Mouse (Mus musculus): ENCODE measurements at regions not wholly inside any gene's neighbourhood (a gene's known extent, or its start where the extent isn't known, plus 50 kb on each side); places are given as distances from the start of the nearest gene placed in this dataset.

DNA sequence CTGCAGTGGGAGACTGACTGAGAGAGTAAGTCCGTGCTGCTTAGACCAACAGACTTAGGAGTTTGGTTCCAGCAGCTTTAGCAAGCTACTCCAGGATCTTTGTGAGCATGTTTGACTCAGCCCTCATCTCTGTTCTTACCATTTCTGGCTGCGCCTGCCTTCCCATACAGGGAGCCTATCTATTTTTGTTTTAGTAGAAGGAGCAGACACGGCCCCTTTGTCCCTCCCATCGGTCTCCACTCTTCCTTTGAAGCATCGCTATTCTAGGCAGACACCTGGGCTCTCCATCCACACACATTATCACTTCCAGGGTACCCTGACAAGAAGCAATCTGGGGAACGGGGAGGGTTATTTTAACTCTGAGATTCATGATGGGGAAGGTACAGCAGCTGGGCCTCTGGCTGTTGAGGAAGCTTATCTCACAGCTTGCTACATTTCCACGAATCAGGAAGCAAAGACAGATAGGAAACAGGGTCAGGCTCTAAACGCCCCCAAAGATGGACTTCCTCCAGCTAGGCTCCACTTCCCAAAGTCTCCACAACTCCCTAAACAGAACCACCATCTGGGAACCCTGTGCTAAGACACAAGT lies 203.0 kb upstream of the Nsun2 start:
- TF ChIP-seq CTCF (IDR thresholded peaks at IDR 0.05; ENCODE audit: borderline replicate concordance, extremely low read depth, insufficient read depth, insufficient read length) (no peak), POLR2A (IDR thresholded peaks at IDR 0.05; ENCODE audit: borderline replicate concordance, extremely low read depth, insufficient read depth, insufficient read length, poor library complexity, severe bottlenecking) (no peak)

Measured in brain, embryonic 14.5 days (tissue).